Mouse (Mus musculus): ENCODE measurements at regions not wholly inside any gene's neighbourhood (a gene's known extent, or its start where the extent isn't known, plus 50 kb on each side); places are given as distances from the start of the nearest gene placed in this dataset.
"Not testable (repeated sequence)": the region's sequence is repeated elsewhere in the genome, so short reads cannot be mapped to it uniquely, and the experiment has no call there.

- no peak for DNase-seq
Observed at GRCm38 (mm10) chr16:55578686-55579085, 260.0 kb downstream of the Nfkbiz start.

- not testable (repeated sequence) for DNase-seq
Observed at GRCm38 (mm10) chr16:55575609-55576283, 263.0 kb downstream of the Nfkbiz start.

GRCm38 (mm10) chr16:55571106-55571505 is 267.6 kb downstream of the Nfkbiz start:
- no peak for DNase-seq

- DNase-seq = no peak
Observed at GRCm38 (mm10) chr16:55570097-55570496, 268.6 kb downstream of the Nfkbiz start.

GRCm38 (mm10) chr16:55555821-55556535 is 258.2 kb upstream of the Zpld1 start:
- no peak for DNase-seq

- DNase-seq = no peak
Observed at GRCm38 (mm10) chr16:55555224-55555623, 257.4 kb upstream of the Zpld1 start.

- no peak for DNase-seq
Observed at GRCm38 (mm10) chr16:55553896-55554295, 256.1 kb upstream of the Zpld1 start.

- no peak for DNase-seq
Observed at GRCm38 (mm10) chr16:55551348-55551747, 253.6 kb upstream of the Zpld1 start.

- DNase-seq = no peak
Observed at GRCm38 (mm10) chr16:55550649-55551312, 253.0 kb upstream of the Zpld1 start.

- no peak for DNase-seq
Observed at GRCm38 (mm10) chr16:55547095-55547494, 249.3 kb upstream of the Zpld1 start.

GRCm38 (mm10) chr16:55540336-55541015 is 242.7 kb upstream of the Zpld1 start:
- DNase-seq = no peak

- DNase-seq = no peak
Observed at GRCm38 (mm10) chr16:55539179-55539578, 241.4 kb upstream of the Zpld1 start.

- no peak for DNase-seq
Observed at GRCm38 (mm10) chr16:55537548-55537947, 239.8 kb upstream of the Zpld1 start.

- DNase-seq = no peak
Observed at GRCm38 (mm10) chr16:55532686-55533085, 234.9 kb upstream of the Zpld1 start.

- no peak for DNase-seq
Observed at GRCm38 (mm10) chr16:55530844-55531243, 233.1 kb upstream of the Zpld1 start.

GRCm38 (mm10) chr16:55527680-55528079 is 229.9 kb upstream of the Zpld1 start:
- no peak for DNase-seq

- no peak for DNase-seq
Observed at GRCm38 (mm10) chr16:55526230-55526842, 228.6 kb upstream of the Zpld1 start.

- no peak for DNase-seq
Observed at GRCm38 (mm10) chr16:55523264-55523663, 225.5 kb upstream of the Zpld1 start.

- DNase-seq = no peak
Observed at GRCm38 (mm10) chr16:55522283-55522682, 224.5 kb upstream of the Zpld1 start.

- DNase-seq = no peak
Observed at GRCm38 (mm10) chr16:55521421-55521971, 223.7 kb upstream of the Zpld1 start.

GRCm38 (mm10) chr16:55520077-55520476 is 222.3 kb upstream of the Zpld1 start:
- DNase-seq = no peak

- no peak for DNase-seq
Observed at GRCm38 (mm10) chr16:55519646-55520045, 221.9 kb upstream of the Zpld1 start.

- no peak for DNase-seq
Observed at GRCm38 (mm10) chr16:55516994-55517393, 219.2 kb upstream of the Zpld1 start.

Measured in cerebellum, adult 8-10 months (tissue).